Mouse (Mus musculus): ENCODE measurements around the gene Olfr1336. TPM values are rescaled to one million over a fixed set of nuclear protein-coding genes. Genes with fewer than 3 reads are reported as not detected.

Gene Olfr1336
- polyA plus RNA-seq (2016; fragmentation: Nextera tagmentation; extraction: Ambion mirVana) = not detected in 2 replicates

DNA sequence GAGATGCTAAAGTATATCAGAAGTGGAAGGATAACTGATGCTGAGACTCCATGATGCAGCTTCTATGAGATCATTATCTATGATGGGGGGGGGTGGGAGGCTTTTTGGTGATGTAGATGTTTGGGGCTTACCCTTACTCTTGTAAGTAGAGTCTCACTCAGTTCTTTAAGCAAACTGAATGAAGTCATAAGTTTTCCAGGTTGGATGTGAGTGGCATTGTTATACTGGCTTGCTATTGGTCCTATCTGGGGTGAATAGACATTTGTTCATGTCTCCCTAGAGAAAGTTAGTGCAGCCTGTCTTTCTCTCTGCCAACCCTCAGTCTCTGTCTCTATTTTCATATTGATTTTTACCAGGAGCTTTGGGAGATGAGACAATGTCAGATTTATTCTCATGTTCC lies at the start of gene Olfr1336:
TSS of gene Olfr1336 (plus strand) at position 301 of the 400 bp plus-strand sequence.
- ATAC-seq = no peak

DNA sequence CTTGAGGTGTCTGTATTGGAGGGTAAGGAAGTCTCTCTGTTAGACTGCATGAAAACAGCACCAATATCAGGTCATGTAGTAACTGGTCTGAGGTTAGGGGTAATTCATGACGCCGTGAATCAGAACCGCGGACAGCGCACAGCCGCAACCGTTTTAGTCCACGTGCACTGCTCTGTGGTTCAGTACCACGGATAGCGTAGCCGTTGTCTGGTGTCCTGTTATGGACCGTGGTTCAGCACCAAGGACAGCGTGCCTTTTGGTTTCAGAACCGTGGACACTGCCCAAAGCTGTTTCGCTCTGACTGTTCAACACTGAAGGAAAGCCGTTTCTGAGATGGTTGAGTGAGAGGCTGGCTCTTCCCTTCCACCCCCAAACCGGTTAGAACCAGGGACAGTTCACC lies 45.9 kb upstream of the Olfr1336 start, which contains the start of gene Gm20715:
TSS of gene Gm20715 (plus strand) at position 235 of the 400 bp plus-strand sequence.
- peaks cover 2% of the 10 kb centered on the region for H3K27me3 ChIP-seq (replicated peaks)
- no peak within 1 kb of the TSS for H3K4me3 ChIP-seq
- no peaks in the 10 kb centered on the region for H3K36me3 ChIP-seq
- 2% methylated on average over 17 of the region's 17 CpGs for WGBS (ENCODE audit: insufficient replicate concordance)
- no peak within 1 kb of the TSS for H3K27ac ChIP-seq
- no peaks in the 10 kb centered on the region for H3K4me1 ChIP-seq
- H3K9ac ChIP-seq = no peak within 1 kb of the TSS
- H3K9me3 ChIP-seq (replicated peaks) = no peaks in the 10 kb centered on the region
- peak; percentile 83 for ATAC-seq
- H3K4me2 ChIP-seq = no peak within 1 kb of the TSS

More for the DNA sequence above, at the start of gene Olfr1336:
- Histone ChIP-seq H3K36me3 (no peaks in the 10 kb centered on the region), H3K4me1 (no peaks in the 10 kb centered on the region), H3K4me3 (no peak within 1 kb of the TSS), H3K4me2 (no peak within 1 kb of the TSS), H3K9me3 (replicated peaks) (0 out of 2 replicates have a peak, but pooled peaks cover 2% of the 10 kb centered on the region), H3K27me3 (replicated peaks) (no peaks in the 10 kb centered on the region), H3K9ac (no peak within 1 kb of the TSS), H3K27ac (no peak within 1 kb of the TSS)

GRCm38 (mm10) chr7:6414626-6415441 lies 41.1 kb upstream of the Olfr1336 start:
- Histone ChIP-seq H3K27ac (no peak overlapping the region), H3K4me2 (no peak overlapping the region), H3K27me3 (replicated peaks) (peaks cover 4% of the 10 kb centered on the region), H3K9ac (no peak overlapping the region), H3K4me1 (no peaks in the 10 kb centered on the region), H3K4me3 (no peak overlapping the region), H3K9me3 (replicated peaks) (no peaks in the 10 kb centered on the region), H3K36me3 (no peaks in the 10 kb centered on the region)
- ATAC-seq = no peak
- WGBS (ENCODE audit: insufficient replicate concordance) = 7% methylated on average over 21 of the region's 22 CpGs

- Histone ChIP-seq H3K4me2 (no peak overlapping the region), H3K9me3 (replicated peaks) (no peaks in the 10 kb centered on the region), H3K36me3 (no peaks in the 10 kb centered on the region), H3K4me1 (no peaks in the 10 kb centered on the region), H3K9ac (no peak overlapping the region), H3K4me3 (no peak overlapping the region), H3K27ac (no peak overlapping the region), H3K27me3 (replicated peaks) (peaks cover 4% of the 10 kb centered on the region)
- WGBS (ENCODE audit: insufficient replicate concordance) = 23% methylated on average over 8 of the region's 8 CpGs
- ATAC-seq = no peak
Measured at GRCm38 (mm10) chr7:6415442-6415787, 40.6 kb upstream of the Olfr1336 start.

- Histone ChIP-seq H3K27me3 (replicated peaks) (peaks cover 3% of the 10 kb centered on the region), H3K4me2 (no peak overlapping the region), H3K9ac (no peak overlapping the region), H3K9me3 (replicated peaks) (no peaks in the 10 kb centered on the region), H3K4me3 (no peak overlapping the region), H3K27ac (no peak overlapping the region), H3K4me1 (no peaks in the 10 kb centered on the region), H3K36me3 (no peaks in the 10 kb centered on the region)
- 58% methylated on average over 6 of the region's 6 CpGs for WGBS (ENCODE audit: insufficient replicate concordance)
- ATAC-seq = no peak
Measured at GRCm38 (mm10) chr7:6419894-6420293, 36.1 kb upstream of the Olfr1336 start.

GRCm38 (mm10) chr7:6429381-6429780 lies 26.6 kb upstream of the Olfr1336 start:
- no peaks in the 10 kb centered on the region for H3K4me1 ChIP-seq
- no peak overlapping the region for H3K4me2 ChIP-seq
- H3K9me3 ChIP-seq (replicated peaks) = peaks cover 10% of the 10 kb centered on the region; the same call in 1 of the 2 replicates
- WGBS (ENCODE audit: insufficient replicate concordance) = 75% methylated on average over 3 of the region's 3 CpGs
- H3K27ac ChIP-seq = no peak overlapping the region
- H3K9ac ChIP-seq = no peak overlapping the region
- H3K4me3 ChIP-seq = no peak overlapping the region
- no peaks in the 10 kb centered on the region for H3K27me3 ChIP-seq (replicated peaks)
- no peaks in the 10 kb centered on the region for H3K36me3 ChIP-seq
- ATAC-seq = no peak

DNA sequence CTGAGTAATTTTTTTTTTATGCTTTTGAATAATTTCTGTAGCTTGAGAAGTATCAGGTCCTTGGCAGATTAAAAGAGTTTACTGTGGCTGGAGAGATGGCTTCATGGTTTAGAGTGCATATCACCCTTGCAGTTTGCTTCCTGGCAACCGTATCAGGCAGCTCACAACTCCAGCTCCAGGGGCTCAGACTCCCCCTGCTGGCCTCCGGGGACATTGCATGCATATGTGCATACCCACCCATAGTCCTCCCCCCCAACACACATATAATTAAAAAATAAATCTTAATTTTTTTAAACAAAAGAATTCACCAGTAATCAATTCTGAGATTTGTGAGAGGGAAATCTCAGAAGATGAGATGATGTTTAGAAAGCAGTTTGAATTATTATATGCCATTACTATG lies 25.6 kb upstream of the Olfr1336 start:
- Histone ChIP-seq H3K27ac (no peak overlapping the region), H3K9ac (no peak overlapping the region), H3K4me2 (no peak overlapping the region), H3K4me1 (no peaks in the 10 kb centered on the region), H3K4me3 (no peak overlapping the region), H3K27me3 (replicated peaks) (no peaks in the 10 kb centered on the region), H3K36me3 (no peaks in the 10 kb centered on the region), H3K9me3 (replicated peaks) (peaks cover 10% of the 10 kb centered on the region; the same call in 1 of the 2 replicates)
- no peak for ATAC-seq
- WGBS (ENCODE audit: insufficient replicate concordance) = 22% methylated on average over 2 of the region's 2 CpGs

GRCm38 (mm10) chr7:6438388-6438787 lies 17.6 kb upstream of the Olfr1336 start, which contains the start of gene Olfr1344:
Olfr1344 (plus strand) TSS chr7:6438688.
- Histone ChIP-seq H3K4me1 (no peaks in the 10 kb centered on the region), H3K9ac (no peak within 1 kb of the TSS), H3K4me2 (no peak within 1 kb of the TSS), H3K36me3 (no peaks in the 10 kb centered on the region), H3K9me3 (replicated peaks) (no peaks in the 10 kb centered on the region), H3K27me3 (replicated peaks) (no peaks in the 10 kb centered on the region), H3K27ac (no peak within 1 kb of the TSS), H3K4me3 (no peak within 1 kb of the TSS)
- 50% methylated on average over 3 of the region's 3 CpGs for WGBS (ENCODE audit: insufficient replicate concordance)
- ATAC-seq = no peak

DNA sequence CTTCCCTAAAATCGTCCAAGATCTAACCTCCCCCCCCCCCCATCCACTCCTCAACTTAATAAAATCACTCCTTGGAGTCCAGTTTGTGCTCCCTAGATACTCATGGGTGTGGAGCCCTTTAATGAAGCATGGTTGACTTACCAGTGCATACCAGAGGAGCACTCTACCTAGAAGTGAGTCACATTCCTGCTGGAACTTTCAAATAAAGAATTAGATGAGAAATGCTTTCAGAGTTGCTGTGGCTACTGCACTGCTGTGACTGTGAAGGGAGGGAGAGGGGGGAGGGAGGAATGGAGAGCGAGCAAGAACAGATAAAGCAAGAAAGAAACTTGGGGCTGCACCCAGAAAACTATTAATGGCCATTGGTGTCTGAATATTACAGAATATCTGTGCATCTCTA lies 14.8 kb upstream of the Olfr1336 start:
- ATAC-seq = no peak
- no peak overlapping the region for H3K27ac ChIP-seq
- no peaks in the 10 kb centered on the region for H3K4me1 ChIP-seq
- H3K9ac ChIP-seq = no peak overlapping the region
- H3K4me3 ChIP-seq = no peak overlapping the region
- no peaks in the 10 kb centered on the region for H3K27me3 ChIP-seq (replicated peaks)
- no peak overlapping the region for H3K4me2 ChIP-seq
- no peaks in the 10 kb centered on the region for H3K36me3 ChIP-seq
- H3K9me3 ChIP-seq (replicated peaks) = no peaks in the 10 kb centered on the region
- 47% methylated on average over 2 of the region's 2 CpGs for WGBS (ENCODE audit: insufficient replicate concordance)

DNA sequence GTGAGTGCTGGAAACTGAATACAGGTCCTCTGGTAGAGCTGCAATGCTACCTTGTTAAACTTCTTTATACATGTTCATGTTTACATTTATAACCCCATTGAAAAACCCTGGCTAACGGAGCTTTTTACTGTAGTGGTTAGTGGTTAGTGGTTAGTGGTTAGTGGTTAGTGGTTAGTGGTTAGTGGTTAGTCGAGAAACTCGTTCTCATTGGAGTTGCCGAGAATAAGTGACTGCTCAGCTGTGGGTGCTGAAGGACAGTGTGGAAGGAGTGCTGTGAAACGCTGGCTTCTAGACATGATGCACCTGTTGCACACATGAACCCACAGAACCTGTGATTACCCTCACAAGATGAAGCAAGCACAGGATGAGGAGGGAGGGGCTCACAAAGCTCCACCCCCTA lies 8.2 kb upstream of the Olfr1336 start:
- no peak overlapping the region for H3K9ac ChIP-seq
- no peaks in the 10 kb centered on the region for H3K36me3 ChIP-seq
- no peaks in the 10 kb centered on the region for H3K9me3 ChIP-seq (replicated peaks)
- no peak overlapping the region for H3K27ac ChIP-seq
- no peak overlapping the region for H3K4me2 ChIP-seq
- no peak for ATAC-seq
- no peaks in the 10 kb centered on the region for H3K4me1 ChIP-seq
- WGBS (ENCODE audit: insufficient replicate concordance) = 31% methylated on average over 5 of the region's 5 CpGs
- H3K4me3 ChIP-seq = no peak overlapping the region
- no peaks in the 10 kb centered on the region for H3K27me3 ChIP-seq (replicated peaks)

- Histone ChIP-seq H3K9me3 (replicated peaks) (0 out of 2 replicates have a peak, but pooled peaks cover 6% of the 10 kb centered on the region), H3K4me2 (no peak overlapping the region), H3K27me3 (replicated peaks) (no peaks in the 10 kb centered on the region), H3K4me1 (no peaks in the 10 kb centered on the region), H3K4me3 (no peak overlapping the region), H3K36me3 (no peaks in the 10 kb centered on the region), H3K27ac (no peak overlapping the region), H3K9ac (no peak overlapping the region)
- WGBS (ENCODE audit: insufficient replicate concordance) = 30% methylated on average over 3 of the region's 3 CpGs
- ATAC-seq = no peak
Measured at GRCm38 (mm10) chr7:6456399-6456798, 431 bp downstream of the Olfr1336 start.

- 0 out of 2 replicates have a peak, but pooled peaks cover 4% of the 10 kb centered on the region for H3K9me3 ChIP-seq (replicated peaks)
- H3K27me3 ChIP-seq (replicated peaks) = no peaks in the 10 kb centered on the region
- no peak within 1 kb of the TSS for H3K9ac ChIP-seq
- H3K36me3 ChIP-seq = no peaks in the 10 kb centered on the region
- no peak within 1 kb of the TSS for H3K27ac ChIP-seq
- no peaks in the 10 kb centered on the region for H3K4me1 ChIP-seq
- H3K4me2 ChIP-seq = no peak within 1 kb of the TSS
- no peak within 1 kb of the TSS for H3K4me3 ChIP-seq
- ATAC-seq = no peak
Measured at GRCm38 (mm10) chr7:6466951-6467350, 11.0 kb downstream of the Olfr1336 start, which contains the start of gene Olfr1346. Olfr1346 (plus strand) TSS chr7:6467101.
